Mouse (Mus musculus) neutrophil, adult 5-6 weeks (primary cell): ENCODE measurements around the gene Lax1. TPM values are rescaled to one million over a fixed set of nuclear protein-coding genes. Genes with fewer than 3 reads are reported as not detected.

Experiments used
- ATAC-seq: fragments of 151-379, 151-347 bp; 2 replicates; pipeline ENCODE4 v1.8.0; 2017; ENCODE audit warnings: mild to moderate bottlenecking, moderate TSS enrichment; ENCODE audit not compliant: insufficient number of reproducible peaks, poor library complexity, low FRiP score, severe bottlenecking; ENCODE audit errors: extremely low read depth
- total RNA-seq: library from RNA; stranded (forward); fragments of 200-1000 nt; gene quantifications from 2 replicates; pipeline ENCODE4 v1.2.3, GENCODE M21; 2017

Gene Lax1
- total RNA-seq, 1 experiment from 2014 or later = 76.6 TPM

DNA sequence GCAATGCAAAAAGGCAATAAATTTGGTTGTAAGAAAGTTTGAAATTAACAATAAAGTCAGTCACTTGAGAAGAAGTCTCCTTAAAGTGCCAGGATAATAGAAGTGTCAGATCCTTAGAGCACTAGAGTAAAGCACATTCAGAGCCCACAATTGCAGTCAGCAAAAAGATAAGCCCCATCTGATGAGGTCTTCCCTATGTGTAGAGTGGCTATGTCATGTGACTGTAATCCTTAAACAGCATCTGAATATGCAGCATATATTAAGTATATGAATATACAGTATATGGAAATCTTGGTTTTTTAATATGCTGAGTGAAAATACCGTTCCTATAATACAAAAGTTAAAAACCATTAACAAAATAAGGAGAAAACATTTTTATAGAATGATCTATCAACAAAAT, 36.9 kb downstream of the Lax1 start:
- ATAC-seq = no peak

DNA sequence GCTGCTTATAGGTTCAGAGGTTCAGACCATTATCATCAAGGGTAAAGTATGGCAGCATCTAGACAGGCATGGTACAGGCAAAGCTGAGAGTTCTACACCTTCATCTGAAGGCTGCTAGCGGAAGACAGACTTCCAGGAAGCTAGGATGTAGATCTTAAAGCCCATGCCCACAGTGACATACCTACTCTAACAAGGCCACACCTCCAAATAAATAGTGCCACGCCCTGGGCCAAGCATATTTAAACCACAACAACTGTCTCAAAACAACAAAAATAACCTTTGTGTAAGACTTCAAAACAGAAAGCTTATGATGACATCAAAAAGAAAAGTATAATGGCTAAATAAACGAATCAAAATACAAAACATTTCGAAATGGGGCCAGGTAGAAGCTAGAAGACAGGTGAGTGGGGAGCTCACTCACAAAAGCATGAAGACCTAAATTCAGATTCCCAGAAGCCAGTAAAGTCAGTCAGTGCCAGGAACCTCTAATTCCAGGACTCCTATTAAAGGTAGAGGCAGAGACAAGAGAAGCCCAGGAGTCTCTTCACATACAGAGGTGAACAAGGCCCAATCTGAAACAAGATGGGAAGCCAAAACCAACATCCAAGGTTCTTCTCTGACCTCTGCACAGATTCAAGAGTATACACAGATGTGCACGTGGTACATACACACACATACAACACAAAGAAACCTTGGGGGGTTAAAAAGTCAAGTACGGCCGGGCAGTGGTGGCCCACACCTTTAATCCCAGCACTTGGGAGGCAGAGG, 39.4 kb downstream of the Lax1 start:
- ATAC-seq = no peak

DNA sequence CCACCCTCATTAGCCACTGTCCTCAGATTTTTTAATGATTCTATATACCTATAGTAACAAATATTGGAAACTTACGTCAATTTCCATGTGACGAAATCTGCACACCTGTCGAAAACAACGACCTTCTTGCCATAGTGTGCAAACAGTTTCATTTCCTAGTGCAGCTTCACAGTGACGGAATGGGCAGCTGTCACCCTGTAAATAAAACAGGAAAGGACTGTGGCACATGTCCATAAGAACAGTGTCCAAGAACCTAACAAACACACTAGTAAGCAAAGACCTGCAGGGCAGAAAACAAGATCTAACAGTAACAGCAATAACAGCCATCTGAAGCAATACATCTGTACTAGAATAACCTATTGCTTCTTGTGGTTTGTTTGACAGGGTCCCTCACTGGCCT, 44.3 kb downstream of the Lax1 start:
- no peak for ATAC-seq

DNA sequence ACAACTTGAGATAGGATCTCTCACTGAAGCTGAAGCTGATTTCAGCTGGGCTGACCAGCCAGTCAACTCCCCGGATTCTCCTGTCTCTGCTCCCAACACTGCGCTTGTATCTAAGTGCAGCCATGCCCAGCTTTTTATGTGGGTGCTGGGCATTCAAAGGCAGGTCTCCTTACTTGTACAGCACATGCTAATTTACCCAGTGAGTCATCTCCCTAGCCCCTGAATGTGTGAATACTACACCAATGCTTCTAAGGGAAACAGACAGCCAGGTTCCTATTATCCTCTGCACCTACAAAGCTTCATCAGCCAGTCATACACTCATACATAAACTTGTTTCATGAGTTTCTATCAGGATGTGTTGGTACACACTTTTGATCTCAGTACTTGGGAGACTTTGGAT, 48.7 kb downstream of the Lax1 start:
- ATAC-seq = no peak

DNA sequence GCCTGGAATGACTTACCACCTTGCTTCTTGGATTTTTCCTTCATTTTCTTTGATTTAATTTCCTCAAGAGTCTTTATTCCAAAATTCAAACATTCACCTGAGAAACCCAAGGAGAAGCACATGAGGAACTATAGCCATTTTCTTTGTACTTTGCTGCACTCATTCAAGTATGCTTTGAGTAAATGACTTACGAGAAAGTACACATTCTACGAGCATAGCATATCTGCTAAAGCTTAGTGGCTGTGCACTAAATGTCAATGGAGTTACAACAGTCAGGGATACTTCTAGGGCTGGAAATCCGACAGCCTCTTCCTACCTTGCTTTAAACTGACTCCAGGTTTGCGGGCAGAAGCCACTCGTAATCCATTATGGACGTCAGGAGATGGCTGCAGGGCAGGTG, 51.4 kb downstream of the Lax1 start:
- no peak for ATAC-seq

DNA sequence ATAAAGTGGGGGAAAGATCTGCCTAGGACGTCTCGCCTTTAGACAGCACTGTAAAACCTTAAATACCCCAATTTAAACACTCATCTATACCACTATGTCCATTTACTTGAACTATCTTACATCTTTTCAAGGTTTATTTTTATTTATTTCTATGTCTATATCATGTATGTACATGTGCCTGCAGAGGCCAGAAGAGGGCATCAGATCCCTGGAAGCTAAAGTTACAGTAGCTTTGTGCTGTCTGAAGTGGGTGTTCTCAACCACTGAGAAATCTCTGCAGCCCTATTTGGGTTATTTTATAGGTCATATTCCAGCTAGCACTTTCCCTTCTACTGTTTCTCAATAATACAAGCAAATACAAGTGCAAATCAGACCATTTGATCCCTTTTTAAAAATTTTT, 57.7 kb downstream of the Lax1 start:
- ATAC-seq = no peak

Other genes with a start within 250 kb of the Lax1 start
- 85.2 and 109 TPM in 2 replicates for gene Snrpe, start 79.8 kb downstream of the Lax1 start, total RNA-seq
- gene Zbed6, start 29.2 kb downstream of the Lax1 start, total RNA-seq = 36.1 and 37.1 TPM in 2 replicates
- gene Gm38394, start 28.8 kb downstream of the Lax1 start, total RNA-seq = 9.1 and 16.9 TPM in 2 replicates
- 1.4 and 2.1 TPM in 2 replicates for gene Atp2b4, start 110.9 kb upstream of the Lax1 start, total RNA-seq
- gene Optc, start 217.9 kb upstream of the Lax1 start, total RNA-seq = not detected in 2 replicates
- not detected in 2 replicates for gene Prelp, start 231.3 kb upstream of the Lax1 start, total RNA-seq